Comparison of ENCODE assay signal across 7 mouse cellular contexts in genomic region chr7:64839801-64840575, GRCm38 (mm10). TPM values are rescaled to one million over a fixed set of nuclear protein-coding genes. Genes with fewer than 3 reads are reported as not detected.
DNase-seq lines count a peak whose midpoint lies in the region; ATAC-seq lines count a peak whose summit lies in the region.

No protein-coding gene starts in this region.

- H3K9ac ChIP-seq in heart, embryonic 14.5 days (ENCODE audit: low read length): peak overlapping the region; percentile 54; the same call in 1 of the 2 replicates

- H3K4me2 ChIP-seq in heart, embryonic 14.5 days (ENCODE audit: low read length): peak overlapping the region; percentile 69

- peak overlapping the region; percentile 80 for H3K27ac ChIP-seq in forebrain, embryonic 10.5 days
- H3K27ac ChIP-seq in heart, embryonic 14.5 days (replicated peaks in 1 of 2; ENCODE audit: control insufficient read depth in 1 of 2, insufficient read depth in 1 of 2, low read depth in 2 of 2, low read length in 2 of 2): no peak overlapping the region

- WGBS in forebrain, embryonic 10.5 days: 1% methylated on average over 21 of the region's 21 CpGs
- WGBS in heart, embryonic 14.5 days: 2% methylated on average over 21 of the region's 21 CpGs

- H3K27me3 ChIP-seq in forebrain, embryonic 10.5 days (ENCODE audit: poor library complexity, severe bottlenecking): peaks cover 12% of the 10 kb centered on the region; the same call in 1 of the 2 replicates
- H3K27me3 ChIP-seq in heart, embryonic 14.5 days (ENCODE audit: control insufficient read depth, insufficient read depth, low read length): no peaks in the 10 kb centered on the region

- H3K36me3 ChIP-seq in forebrain, embryonic 10.5 days (replicated peaks): no peaks in the 10 kb centered on the region
- H3K36me3 ChIP-seq in heart, embryonic 14.5 days (ENCODE audit: control insufficient read depth, insufficient read depth, low read length): no peaks in the 10 kb centered on the region

- ATAC-seq in heart, embryonic 14.5 days (ENCODE audit: insufficient number of reproducible peaks, insufficient read depth, low FRiP score, low read depth): peak; percentile 57; the same call in 1 of the 2 replicates

- peaks cover 29% of the 10 kb centered on the region for H3K4me1 ChIP-seq in forebrain, embryonic 10.5 days
- peaks cover 3 to 8% of the 10 kb centered on the region in 2 experiments; a peak in 1 of 4 replicates for H3K4me1 ChIP-seq in heart, embryonic 14.5 days (ENCODE audit: control insufficient read depth in 2 of 2, insufficient read depth in 2 of 2, low read length in 2 of 2)

- H3K9me3 ChIP-seq in forebrain, embryonic 10.5 days: no peaks in the 10 kb centered on the region
- H3K9me3 ChIP-seq in heart, embryonic 14.5 days (ENCODE audit: control insufficient read depth, low read length): no peaks in the 10 kb centered on the region

- H3K4me3 ChIP-seq in forebrain, embryonic 10.5 days: peak overlapping the region; percentile 53
- H3K4me3 ChIP-seq in heart, embryonic 14.5 days (ENCODE audit: control insufficient read depth in 1 of 2, insufficient read depth in 1 of 2, low read depth in 1 of 2, low read length in 2 of 2): peak overlapping the region; percentile 30 to 36

- DNase-seq in adrenal gland, postnatal 25 days: peak; percentile 43
- DNase-seq in forebrain, embryonic 10.5 days (ENCODE audit: extremely low spot score, low spot score): peak; percentile 64
- DNase-seq in kidney, postnatal 10 days: peak; percentile 63
- peak; percentile 30 for DNase-seq in liver
- peak; percentile 71 for DNase-seq in neural tube, embryonic 10.5 days (ENCODE audit: extremely low spot score, low spot score)
- DNase-seq in testis, postnatal 14 days (ENCODE audit: low spot score): peak; percentile 62

RNA-seq across cellular contexts. Expression of gene Nsmce3, which starts 32.8 kb away (rescaled TPM):
- total RNA-seq in adrenal gland, postnatal 25 days (2021): 7.1 and 8.7 TPM in 2 replicates
- polyA plus RNA-seq in forebrain, embryonic 10.5 days (2016; fragmentation: Nextera tagmentation; extraction: Ambion mirVana): 10.5 TPM in 2 replicates
- 9.0 and 9.6 TPM in 2 replicates for polyA plus RNA-seq in heart, embryonic 14.5 days (2014; fragmentation: Nextera tagmentation; extraction: Ambion mirVana)
